Mouse (Mus musculus): Measurements from ENCODE around the gene Ppm1j.
"Not testable (repeated sequence)": the region's sequence is repeated elsewhere in the genome, so short reads cannot be mapped to it uniquely, and the experiment has no call there.

Gene Ppm1j

GRCm38 (mm10) chr3:104785284-104785683 is 4.4 kb downstream of the Ppm1j start:
- no peak for DNase-seq

GRCm38 (mm10) chr3:104788075-104788474 is 7.2 kb downstream of the Ppm1j start, which contains the start of gene Rhoc:
TSS of gene Rhoc (plus strand) at chr3:104788375.
- no peak for DNase-seq

GRCm38 (mm10) chr3:104788561-104789311 is 7.9 kb downstream of the Ppm1j start:
- peak; percentile 51 to 54 for DNase-seq

GRCm38 (mm10) chr3:104789312-104789605 is 8.4 kb downstream of the Ppm1j start:
- no peak for DNase-seq

- DNase-seq, result peak in 1 of 2 experiments; percentile 19
These were observed 9.0 kb downstream of the Ppm1j start for GRCm38 (mm10) chr3:104789822-104790221.

GRCm38 (mm10) chr3:104790401-104790937 is 9.6 kb downstream of the Ppm1j start:
- no peak for DNase-seq

- no peak for DNase-seq
These were observed 10.2 kb downstream of the Ppm1j start for GRCm38 (mm10) chr3:104791017-104791416.

- no peak for DNase-seq
These were observed 10.8 kb downstream of the Ppm1j start for GRCm38 (mm10) chr3:104791671-104792070.

- no peak for DNase-seq
These were observed 11.8 kb downstream of the Ppm1j start for GRCm38 (mm10) chr3:104792360-104793270.

GRCm38 (mm10) chr3:104793871-104794828 is 13.3 kb downstream of the Ppm1j start:
- DNase-seq, result peak in 1 of 2 experiments; percentile 29

GRCm38 (mm10) chr3:104794953-104795470 is 14.2 kb downstream of the Ppm1j start:
- DNase-seq, result no peak

GRCm38 (mm10) chr3:104795661-104796340 is 14.9 kb downstream of the Ppm1j start:
- DNase-seq, result no peak

- DNase-seq, result no peak
These were observed 15.7 kb downstream of the Ppm1j start for GRCm38 (mm10) chr3:104796430-104797082.

GRCm38 (mm10) chr3:104800681-104801080 is 19.8 kb downstream of the Ppm1j start:
- DNase-seq, result no peak

GRCm38 (mm10) chr3:104801481-104801880 is 20.6 kb downstream of the Ppm1j start:
- DNase-seq, result no peak

GRCm38 (mm10) chr3:104804312-104804711 is 23.5 kb downstream of the Ppm1j start:
- no peak for DNase-seq

GRCm38 (mm10) chr3:104805539-104805938 is 24.7 kb downstream of the Ppm1j start:
- no peak for DNase-seq

- DNase-seq, result no peak
These were observed 30.9 kb downstream of the Ppm1j start for GRCm38 (mm10) chr3:104811752-104812151.

GRCm38 (mm10) chr3:104812254-104812653 is 31.4 kb downstream of the Ppm1j start:
- no peak for DNase-seq

GRCm38 (mm10) chr3:104813227-104813626 is 32.4 kb downstream of the Ppm1j start:
- DNase-seq, result not testable (repeated sequence)

GRCm38 (mm10) chr3:104814746-104815145 is 33.9 kb downstream of the Ppm1j start:
- no peak for DNase-seq
